Mouse (Mus musculus) effector memory CD4-positive, alpha-beta T cell, adult 7 months (primary cell): ENCODE data around the gene Gpn2. TPM values are rescaled to one million over a fixed set of nuclear protein-coding genes. Genes with fewer than 3 reads are reported as not detected.

Experiments used
- polyA plus RNA-seq: library from polyadenylated mRNA; unstranded; fragments of 100-300 nt; shearing (Covaris generic); gene quantifications from one replicate; pipeline ENCODE4 v1.2.1, GENCODE M21; 2017

Gpn2 gene
- polyA plus RNA-seq: 8.4 TPM

GRCm38 (mm10) chr4:133584059-133584951 is at the start of gene Gpn2:
Gene Gpn2, plus strand, starts transcription at chr4:133584362.

DNA sequence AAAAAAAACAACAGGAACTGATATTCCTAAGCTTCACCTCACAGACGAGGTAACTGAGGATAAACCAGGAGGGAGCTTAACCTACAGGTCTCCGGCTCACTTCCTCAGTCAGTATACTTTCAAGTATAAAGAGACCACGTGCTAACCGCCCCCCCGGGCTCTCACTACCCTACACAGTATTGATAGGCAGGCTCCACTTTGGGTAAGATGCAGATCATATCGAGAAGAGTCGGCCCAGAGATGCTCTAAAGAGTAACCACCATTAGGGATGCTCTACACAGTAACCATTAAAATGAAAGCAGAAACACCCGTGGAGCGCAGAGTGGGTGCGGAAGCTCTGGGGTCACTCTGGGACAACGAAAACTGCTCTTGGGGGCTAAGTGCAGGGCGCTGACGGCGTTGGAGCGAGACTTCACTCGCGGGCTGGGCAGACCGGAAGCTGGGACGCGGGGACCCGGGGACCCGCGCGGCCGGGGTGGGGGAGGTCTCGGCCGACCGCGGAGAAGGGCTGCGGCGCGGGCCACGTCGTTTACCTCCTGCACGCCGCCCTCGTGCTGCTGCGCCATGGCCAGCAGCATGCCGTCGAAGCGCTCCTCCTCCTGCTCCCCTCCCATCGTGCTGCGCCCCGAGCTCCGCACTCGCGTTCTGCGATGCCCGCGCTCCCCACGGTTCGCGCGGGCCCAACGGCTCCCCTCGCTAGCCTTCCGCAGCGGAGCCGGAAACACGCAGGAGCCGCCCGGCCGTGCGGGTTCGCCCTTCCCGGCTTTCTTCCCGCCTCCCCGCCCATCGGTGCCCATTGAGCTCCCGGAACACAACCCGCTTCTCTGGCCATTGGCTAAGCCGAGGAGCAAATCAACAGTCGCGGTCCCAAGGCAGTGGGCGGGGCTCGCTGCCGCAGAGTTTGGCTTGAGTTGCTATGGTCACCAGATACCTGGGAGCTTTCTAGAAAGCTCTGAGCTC is 38.6 kb upstream of the Gpn2 start, which contains the start of gene Nudc:
TSS of gene Nudc (minus strand) at position 725 of the 960 bp plus-strand sequence.

DNA sequence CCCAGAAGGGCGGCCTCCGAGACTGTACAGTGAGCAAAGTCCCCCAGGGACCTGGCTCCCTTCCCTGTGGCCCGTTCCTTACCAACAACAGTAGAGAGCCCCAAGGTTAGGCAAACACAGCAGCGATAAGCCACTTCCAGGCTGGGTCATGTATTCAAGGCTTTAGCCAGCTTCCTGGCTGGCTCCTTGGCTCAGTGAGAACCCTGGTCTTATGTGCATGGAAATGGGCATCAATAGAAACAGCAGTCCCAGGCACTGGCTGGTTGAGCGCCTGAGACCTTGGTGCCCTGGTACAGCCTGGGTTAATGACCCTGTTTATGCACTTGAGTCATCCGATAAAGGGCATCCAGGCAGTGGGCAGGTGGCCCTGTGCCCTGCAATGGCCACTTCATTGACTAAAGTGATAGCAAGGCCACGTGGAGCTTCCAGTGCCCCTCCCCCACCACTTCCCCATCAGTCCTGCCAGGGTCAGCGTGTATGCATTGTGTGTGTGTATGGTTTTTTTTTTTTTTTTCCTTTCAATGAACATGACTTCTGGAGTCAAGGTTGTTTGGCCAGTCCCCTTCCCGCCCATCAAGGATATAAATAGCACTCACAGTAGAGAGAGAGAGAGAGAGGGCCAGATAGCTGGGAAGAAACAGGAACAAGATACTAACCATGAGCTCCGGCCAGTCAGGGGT is 31.3 kb upstream of the Gpn2 start, which contains the start of gene Nr0b2:
TSS of gene Nr0b2 (plus strand) at position 609 of the 680 bp plus-strand sequence.

GRCm38 (mm10) chr4:133574070-133574842 is 9.9 kb upstream of the Gpn2 start, which contains the start of gene Gpatch3:
Gene Gpatch3, plus strand, starts transcription at chr4:133574745.

GRCm38 (mm10) chr4:133601721-133602218 is 17.6 kb downstream of the Gpn2 start, which contains the start of gene Sfn:
Gene Sfn, minus strand, starts transcription at chr4:133602168.

Other genes starting within 250 kb of the Gpn2 start
- 4.2 TPM for gene Wdtc1, start 230.9 kb upstream of the Gpn2 start, polyA plus RNA-seq
- gene Slc9a1, start 214.7 kb upstream of the Gpn2 start, polyA plus RNA-seq: 16.2 TPM
- gene Tent5b, start 104.2 kb upstream of the Gpn2 start, polyA plus RNA-seq: 0.33 TPM
- gene Trnp1, start 85.8 kb upstream of the Gpn2 start, polyA plus RNA-seq: not detected
- gene Kdf1, start 65.4 kb upstream of the Gpn2 start, polyA plus RNA-seq: 0.67 TPM
- gene Nudc, start 38.4 kb upstream of the Gpn2 start, polyA plus RNA-seq: 115 TPM
- gene Nr0b2, start 31.0 kb upstream of the Gpn2 start, polyA plus RNA-seq: not detected
- 21.9 TPM for gene Gpatch3, start 9.6 kb upstream of the Gpn2 start, polyA plus RNA-seq
- 24.2 TPM for gene Sfn, start 17.8 kb downstream of the Gpn2 start, polyA plus RNA-seq
- 301 TPM for gene Zdhhc18, start 65.8 kb downstream of the Gpn2 start, polyA plus RNA-seq
- 17.0 TPM for gene Pigv, start 88.3 kb downstream of the Gpn2 start, polyA plus RNA-seq
- gene Arid1a, start 172.4 kb downstream of the Gpn2 start, polyA plus RNA-seq: 36.3 TPM